Mouse (Mus musculus): ENCODE results near the gene Tm9sf1.

GRCm38 (mm10) chr14:55613346-55613745 lies 30.3 kb downstream of the Tm9sf1 start:
- TF ChIP-seq CTCF (IDR thresholded peaks at IDR 0.05) (no peak), POLR2A (IDR thresholded peaks at IDR 0.05; ENCODE audit: insufficient read depth, low read depth, low read length) (no peak), EP300 (IDR thresholded peaks at IDR 0.05; ENCODE audit: insufficient read depth, low read depth, low read length) (no peak)

Data from heart, adult 2 months (tissue).